Mouse (Mus musculus): ENCODE results near the gene Sec24b. TPM values are rescaled to one million over a fixed set of nuclear protein-coding genes. Genes with fewer than 3 reads are reported as not detected.

Gene Sec24b
- polyA plus RNA-seq, 2 experiments from 2014 or later: 25.2 to 26.6 TPM

- ATAC-seq: no peak
These were observed 6.8 kb downstream of the Sec24b start for GRCm38 (mm10) chr3:130054587-130054986.

DNA sequence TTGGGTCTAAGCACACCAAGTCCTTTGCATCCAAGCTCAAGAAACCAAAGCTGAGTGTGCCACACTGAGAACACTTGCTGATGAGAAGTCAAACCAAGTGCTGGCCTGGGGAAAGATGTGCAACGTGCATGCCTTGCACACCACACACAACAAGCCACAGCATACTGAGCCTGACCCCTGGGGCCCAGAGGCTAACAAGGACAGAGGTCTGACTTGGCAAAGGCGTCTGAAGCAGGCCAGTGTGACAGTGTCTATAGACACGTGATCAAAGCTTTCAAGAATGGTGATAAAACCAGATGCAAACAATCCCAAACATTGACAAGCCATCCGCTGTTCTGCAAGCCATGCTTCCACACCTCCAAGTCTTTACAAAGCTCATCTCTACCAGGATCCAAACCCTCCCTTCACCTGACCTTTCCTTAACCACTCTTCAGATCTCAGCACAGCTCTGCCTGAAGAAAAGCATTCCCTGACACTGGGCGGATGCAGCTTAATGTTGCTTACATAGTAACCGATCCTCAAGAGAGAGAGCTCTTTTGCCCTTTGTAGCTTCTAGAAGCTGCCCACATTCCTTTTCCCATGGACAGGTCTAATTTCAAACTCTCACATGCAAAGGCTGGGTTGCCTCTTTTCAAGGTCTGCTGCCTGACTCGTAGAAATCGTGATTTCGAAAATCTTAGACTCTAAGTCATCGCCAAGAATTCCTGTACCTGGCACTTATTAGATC, 7.8 kb downstream of the Sec24b start:
- no peak for ATAC-seq

DNA sequence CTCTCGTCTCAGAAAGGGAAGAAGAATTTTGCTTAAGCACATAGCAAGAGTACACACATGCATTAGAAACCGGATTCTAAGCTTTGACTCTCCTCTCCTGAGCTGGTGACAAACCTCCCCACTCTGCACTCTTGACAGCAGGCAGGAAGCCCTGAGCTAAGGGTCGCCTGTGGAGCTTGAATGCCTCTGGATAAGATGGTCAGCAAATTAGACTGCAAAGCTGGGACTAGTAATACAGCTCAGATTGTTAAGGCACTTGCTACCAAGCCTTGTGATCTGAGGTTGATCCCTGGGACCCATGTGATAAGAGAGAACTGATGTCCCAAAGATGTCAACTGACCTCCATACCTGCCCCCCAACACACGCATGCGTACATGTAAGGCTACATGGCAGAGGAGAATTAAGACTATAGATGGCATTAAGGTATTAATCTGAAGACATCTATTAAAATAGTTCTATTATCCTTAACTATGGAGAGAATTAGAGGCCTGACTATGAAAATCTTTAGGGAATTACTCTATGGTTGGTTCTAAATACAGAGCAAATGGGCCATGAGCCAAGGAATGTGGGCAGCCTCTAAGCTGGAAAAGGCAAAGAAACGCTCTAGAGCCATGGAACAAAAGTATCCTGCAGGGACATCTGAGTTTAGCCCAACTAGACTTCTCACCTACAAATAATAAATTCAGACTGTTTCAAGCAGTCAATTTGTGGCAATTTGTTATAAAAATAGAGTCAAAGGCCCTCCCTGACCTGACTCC, 8.6 kb downstream of the Sec24b start:
- ATAC-seq: no peak

GRCm38 (mm10) chr3:130052116-130052515, 9.2 kb downstream of the Sec24b start:
- no peak for ATAC-seq

GRCm38 (mm10) chr3:130040711-130041110, 20.6 kb downstream of the Sec24b start:
- ATAC-seq: no peak

GRCm38 (mm10) chr3:130040017-130040416, 21.3 kb downstream of the Sec24b start:
- no peak for ATAC-seq

GRCm38 (mm10) chr3:130028741-130029140, 32.6 kb downstream of the Sec24b start:
- no peak for ATAC-seq

GRCm38 (mm10) chr3:130026181-130026580, 35.2 kb downstream of the Sec24b start:
- ATAC-seq: no peak

- ATAC-seq: no peak
These were observed 35.8 kb downstream of the Sec24b start for GRCm38 (mm10) chr3:130025556-130025955.

DNA sequence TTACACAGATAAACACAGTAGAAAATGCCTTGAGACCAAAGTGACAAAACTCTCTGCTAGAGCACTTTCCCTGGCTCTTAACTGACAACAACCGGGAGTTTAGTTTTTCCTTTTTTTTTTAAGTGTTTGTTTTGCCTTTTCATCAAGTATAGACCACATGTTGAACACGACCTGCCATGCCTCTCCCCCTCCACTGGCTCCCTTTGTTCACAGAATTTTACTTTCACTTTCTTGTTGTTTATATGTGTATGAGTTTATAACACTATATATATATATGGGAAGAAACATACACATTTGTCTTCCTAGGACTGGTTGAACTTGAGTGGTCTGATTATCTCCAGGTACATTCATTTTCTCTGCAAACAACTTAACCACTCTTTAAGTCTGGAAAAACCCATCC, 48.4 kb downstream of the Sec24b start:
- ATAC-seq: peak; percentile 71

DNA sequence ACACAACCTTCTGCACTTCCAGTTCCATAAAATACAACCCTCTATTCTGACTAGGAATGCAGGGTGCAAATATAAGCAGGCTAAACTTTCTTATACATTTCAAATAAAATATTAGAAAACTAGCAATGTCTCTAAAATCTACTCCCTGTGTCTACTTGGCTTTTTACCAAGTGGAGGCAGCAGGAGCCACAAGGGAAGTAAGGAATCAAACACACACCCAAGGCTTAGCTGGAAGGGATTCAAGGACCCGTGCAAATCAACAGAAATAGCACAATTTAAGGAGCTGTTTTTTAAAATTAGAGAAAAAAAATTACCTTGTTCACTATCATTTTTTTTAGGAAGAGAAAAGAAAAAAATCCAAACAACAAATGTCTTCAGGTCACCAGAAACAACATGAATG, 50.1 kb downstream of the Sec24b start:
- no peak for ATAC-seq

DNA sequence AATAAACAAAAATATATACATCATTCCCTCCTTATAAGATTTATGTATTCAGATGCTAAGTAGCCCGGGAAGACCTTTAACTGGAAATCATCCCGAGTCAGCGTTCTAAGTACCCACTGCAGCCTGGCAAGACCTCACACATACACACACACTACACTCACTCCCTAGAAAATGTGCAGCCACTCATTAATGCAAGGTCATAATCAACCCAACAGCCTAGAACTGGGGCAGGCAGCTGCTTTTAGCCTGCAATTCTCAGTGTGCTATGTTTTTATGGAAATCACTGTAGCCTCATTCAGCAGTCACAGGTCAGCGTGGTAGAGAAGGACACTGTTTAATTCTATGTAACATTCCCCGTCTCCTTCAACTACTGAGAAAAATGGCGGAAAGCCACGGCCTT, 55.2 kb downstream of the Sec24b start:
- no peak for ATAC-seq

DNA sequence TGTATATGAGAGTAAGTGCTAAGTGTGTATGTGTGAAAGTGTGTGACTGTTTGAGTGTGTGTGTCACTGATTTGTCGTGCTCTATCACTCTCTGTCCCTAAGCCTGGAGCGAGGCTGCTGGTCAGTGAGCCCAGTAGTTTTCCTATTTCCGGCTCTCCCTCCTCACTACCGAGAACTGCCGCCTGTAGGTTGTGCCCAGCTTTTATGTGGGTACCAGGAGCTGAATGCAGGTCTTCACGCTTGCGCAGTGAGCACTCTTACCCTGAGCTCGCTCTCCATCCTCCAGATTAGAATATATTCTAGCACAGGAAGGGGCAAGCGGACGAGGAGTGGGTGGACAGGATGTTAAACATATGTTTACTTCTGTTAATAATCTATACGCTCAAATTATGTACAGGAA, 60.4 kb downstream of the Sec24b start:
- no peak for ATAC-seq

- no peak for ATAC-seq
These were observed 62.8 kb downstream of the Sec24b start for GRCm38 (mm10) chr3:129998526-129998925.

GRCm38 (mm10) chr3:129998001-129998400, 63.4 kb downstream of the Sec24b start:
- ATAC-seq: no peak

- no peak for ATAC-seq
These were observed 64.0 kb downstream of the Sec24b start for GRCm38 (mm10) chr3:129997324-129997723.

GRCm38 (mm10) chr3:129987297-129987696, 74.1 kb downstream of the Sec24b start:
- ATAC-seq: no peak

- no peak for ATAC-seq
These were observed 76.0 kb downstream of the Sec24b start for GRCm38 (mm10) chr3:129985335-129985734.

DNA sequence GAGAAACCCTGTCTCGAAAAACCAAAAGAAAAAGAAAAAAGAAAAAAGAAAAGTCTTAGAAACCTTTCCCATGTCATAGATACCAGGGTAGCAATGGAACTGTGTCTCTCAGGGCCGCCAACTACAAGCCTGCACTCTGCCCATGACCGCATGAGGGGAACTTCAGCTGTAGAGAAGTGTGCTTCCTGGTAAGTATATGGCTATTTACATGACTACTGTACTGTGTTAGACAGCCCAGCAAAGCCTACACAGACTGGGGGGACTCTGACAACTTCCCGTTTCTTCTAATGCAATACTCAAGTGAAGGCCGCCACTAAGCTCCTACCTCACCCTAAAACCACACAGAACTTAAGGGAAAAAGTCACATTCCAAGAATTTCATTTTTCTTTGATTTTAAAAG, 76.6 kb downstream of the Sec24b start:
- no peak for ATAC-seq

DNA sequence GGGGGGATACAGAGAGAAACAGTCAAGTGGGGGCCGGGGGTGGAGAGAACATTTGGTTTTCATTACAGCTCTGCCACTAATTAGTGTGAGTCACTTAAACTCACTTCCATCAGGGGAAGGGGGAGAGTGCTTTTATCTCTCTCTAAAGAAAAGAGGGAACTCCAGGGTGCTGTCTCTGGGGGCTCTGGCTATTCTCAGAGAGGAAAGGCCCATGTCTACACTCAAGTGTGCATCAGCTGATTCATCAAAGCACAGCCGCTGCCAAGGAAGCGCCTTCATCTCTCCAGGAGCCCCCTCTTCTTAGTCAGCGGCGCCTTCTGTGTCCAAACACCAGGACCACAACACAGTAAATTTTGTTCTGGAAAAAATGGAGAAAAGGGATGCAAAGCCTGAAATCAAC, 79.1 kb downstream of the Sec24b start:
- ATAC-seq: no peak

- no peak for ATAC-seq
These were observed 79.6 kb downstream of the Sec24b start for GRCm38 (mm10) chr3:129981756-129982155.

- no peak for ATAC-seq
These were observed 81.8 kb downstream of the Sec24b start for GRCm38 (mm10) chr3:129979510-129979909.

DNA sequence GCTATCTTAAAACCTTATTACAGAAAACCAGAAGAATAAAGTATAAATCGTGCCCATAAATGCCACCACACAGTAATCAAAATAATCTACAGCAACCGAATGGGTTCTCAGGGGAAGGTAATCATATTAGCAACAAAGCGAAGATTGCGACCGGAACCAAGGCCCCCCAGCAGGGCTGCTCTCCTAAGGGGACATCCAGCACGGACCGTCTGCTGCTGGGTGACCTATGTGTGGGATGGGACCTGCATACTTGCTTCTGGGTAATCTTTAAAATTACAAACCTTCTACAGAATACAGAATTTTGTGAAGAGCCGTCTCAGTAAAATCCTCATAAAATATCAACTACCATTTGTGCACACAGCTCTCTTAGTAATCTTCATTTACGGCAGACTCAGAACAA, 82.6 kb downstream of the Sec24b start:
- ATAC-seq: no peak

DNA sequence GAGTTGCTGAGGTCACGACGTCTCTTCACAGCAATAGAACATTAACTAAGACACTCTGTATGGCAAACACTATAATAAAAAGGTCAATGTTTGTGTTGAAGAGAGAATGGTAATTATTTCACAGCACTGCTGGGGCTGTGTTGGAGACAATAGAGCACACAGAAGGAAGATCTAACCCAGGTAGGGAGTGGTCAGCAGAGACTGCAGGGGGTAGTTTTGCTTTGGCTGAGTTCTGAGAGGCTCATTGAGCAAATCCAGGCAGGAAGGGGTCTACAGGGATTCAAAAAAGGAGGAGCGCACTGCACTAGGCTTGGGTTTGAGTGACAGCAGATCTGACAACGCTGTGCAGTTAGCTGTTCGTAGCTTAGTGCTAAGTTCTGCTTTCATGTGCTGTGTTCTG, 85.0 kb downstream of the Sec24b start:
- ATAC-seq: no peak
